In genomic region chr4:103881641-103882040, GRCm38 (mm10) we compare ENCODE assay signal across 12 mouse cellular contexts.
A peak's percentile ranks its signal among the peaks of the same experiment; 100 is the strongest.
DNase-seq lines count a peak whose midpoint lies in the region; TF ChIP-seq lines count a peak whose summit lies in the region.
"Had no signal": no experiment of that assay in that cellular context is flagged by ENCODE, and none has a peak within 500 bp of the region (broad histone marks: within the 10 kb centered on the region; RNA-seq: fewer than 3 reads in every experiment).

No protein-coding gene starts in this region.

- 79% methylated on average over 3 of the region's 3 CpGs for WGBS in kidney, adult 2 months

- H3K9me3 ChIP-seq in ES-E14 (ENCODE audit: control insufficient read depth, insufficient read depth, low read depth, low read length): no peaks in the 10 kb centered on the region
- H3K9me3 ChIP-seq: embryonic facial prominence, embryonic 12.5 days had no signal

- intact Hi-C loops in left cerebral cortex, postnatal 25 days (cut with DNase I): loop anchor here (10.0 kb wide), 1 partner anchor 483 kb away; no protein-coding TSS in a partner anchor

- H3K27me3 ChIP-seq in kidney, adult 2 months (replicated peaks; ENCODE audit: control insufficient read depth, insufficient read depth, low read length): no peaks in the 10 kb centered on the region
- H3K27me3 ChIP-seq: embryonic facial prominence, embryonic 12.5 days had no signal

- no peak for DNase-seq in ES-E14 (ENCODE audit: low read depth, low spot score)
- peak; percentile 65 to 72 for DNase-seq in cerebellum, adult 18-20 months
- DNase-seq in frontal cortex, postnatal 25 days (ENCODE audit: low spot score in 2 of 2): peak; percentile 24 to 29
- peak; percentile 70 to 87 for DNase-seq in left cerebral cortex, postnatal 25 days (ENCODE audit: low spot score in 2 of 2)
- no peak for DNase-seq in urinary bladder, postnatal 10 days (ENCODE audit: low spot score)
- no peak for DNase-seq in thymus, postnatal 4 days
- no peak for DNase-seq in spleen, adult 18-20 months
- no peak for DNase-seq in kidney, adult 2 months
- DNase-seq: liver had no signal

- H3K27ac ChIP-seq in ES-E14 (ENCODE audit: insufficient read depth, low read depth, low read length, poor library complexity, severe bottlenecking): 0 out of 2 replicates have a peak overlapping the region, but pooled peaks have one; percentile 19
- no peak overlapping the region for H3K27ac ChIP-seq in kidney, adult 2 months (ENCODE audit: insufficient read depth, low read depth, low read length)
- H3K27ac ChIP-seq: embryonic facial prominence, embryonic 12.5 days; macrophage; stomach, postnatal 0 days had no signal

- no peaks in the 10 kb centered on the region for H3K36me3 ChIP-seq in ES-E14 (ENCODE audit: control insufficient read depth, insufficient read depth, low read length, poor library complexity, severe bottlenecking)
- no peaks in the 10 kb centered on the region for H3K36me3 ChIP-seq in kidney, adult 2 months (ENCODE audit: control insufficient read depth, insufficient read depth, low read length)
- H3K36me3 ChIP-seq: embryonic facial prominence, embryonic 12.5 days had no signal

- no peak overlapping the region for H3K4me3 ChIP-seq in ES-E14 (ENCODE audit: insufficient read depth in 1 of 2, low read depth in 1 of 2, low read length in 2 of 2, poor library complexity in 1 of 2, severe bottlenecking in 1 of 2)
- no peak overlapping the region for H3K4me3 ChIP-seq in kidney, adult 2 months (ENCODE audit: insufficient read depth, low read depth, low read length)
- H3K4me3 ChIP-seq: embryonic facial prominence, embryonic 12.5 days had no signal

- in situ Hi-C loops in ES-E14 (cut with MboI; ENCODE audit: low sequenced_read_pairs in 2 of 2, unreplicated experiment in 2 of 2): no loop called here

- H3K4me1 ChIP-seq in ES-E14 (ENCODE audit: control insufficient read depth in 2 of 2, insufficient read depth in 2 of 2, low read length in 2 of 2, poor library complexity in 1 of 2): no peaks in the 10 kb centered on the region
- no peaks in the 10 kb centered on the region for H3K4me1 ChIP-seq in kidney, adult 2 months (ENCODE audit: control insufficient read depth, insufficient read depth, low read length)
- H3K4me1 ChIP-seq: embryonic facial prominence, embryonic 12.5 days had no signal

- TF ChIP-seq POLR2A in kidney, adult 2 months (IDR thresholded peaks at IDR 0.05; ENCODE audit: low read depth, low read length): no peak

- no peak overlapping the region for H3K9ac ChIP-seq in ES-E14 (ENCODE audit: insufficient read depth, low read depth, low read length, poor library complexity, severe bottlenecking)
- H3K9ac ChIP-seq: embryonic facial prominence, embryonic 12.5 days had no signal

- TF ChIP-seq CTCF in kidney, adult 2 months (conservative IDR thresholded peaks at IDR 0.05; ENCODE audit: insufficient read depth, insufficient read length, low read depth, low read length): no peak

TF ChIP-seq in ES-E14, 5 proteins besides CTCF, POLR2A, EP300 and RAD21:
- TF ChIP-seq ZC3H11A (IDR thresholded peaks at IDR 0.05; ENCODE audit: borderline replicate concordance, low read depth, low read length): no peak
- TF ChIP-seq MAFK (IDR thresholded peaks at IDR 0.05; ENCODE audit: insufficient read depth, low read depth, low read length): no peak
- no peak for TF ChIP-seq CHD2 (IDR thresholded peaks at IDR 0.05; ENCODE audit: low read depth, low read length)
- TF ChIP-seq HCFC1 (IDR thresholded peaks at IDR 0.05; ENCODE audit: borderline replicate concordance, insufficient read depth, low read length): no peak
- TF ChIP-seq ZNF384 (IDR thresholded peaks at IDR 0.05; ENCODE audit: low read depth, low read length): no peak
TF ChIP-seq in ES-E14: peak in this region for 0.

Comparison
In these comparisons a context has a peak if more than half of its experiments do, and no peak if none do; other contexts are left out.
1. DNase-seq: peak in cerebellum, adult 18-20 months (2 of 2), frontal cortex, postnatal 25 days (2 of 2) and left cerebral cortex, postnatal 25 days (2 of 2); none in ES-E14 (single experiment), urinary bladder, postnatal 10 days (single experiment), thymus, postnatal 4 days (single experiment), spleen, adult 18-20 months (0 of 2) and kidney, adult 2 months (single experiment).